Mouse (Mus musculus): ENCODE data around the gene Dnm3. TPM values are rescaled to one million over a fixed set of nuclear protein-coding genes. Genes with fewer than 3 reads are reported as not detected.
A peak's percentile ranks its signal among the peaks of the same experiment; 100 is the strongest.

Gene Dnm3
- total RNA-seq, 2 experiments from 2014 or later, result 1.2 TPM; not detected in 1

- ATAC-seq (replicated peaks; ENCODE audit: low FRiP score, poor library complexity, severe bottlenecking), result no peak
These were observed 493.8 kb downstream of the Dnm3 start for GRCm38 (mm10) chr1:161983979-161984566.

- no peak for ATAC-seq (replicated peaks; ENCODE audit: low FRiP score, poor library complexity, severe bottlenecking)
These were observed 494.4 kb downstream of the Dnm3 start for GRCm38 (mm10) chr1:161983451-161983850.

- no peak for ATAC-seq (replicated peaks; ENCODE audit: low FRiP score, poor library complexity, severe bottlenecking)
These were observed 497.1 kb downstream of the Dnm3 start for GRCm38 (mm10) chr1:161980626-161981298.

- no peak for ATAC-seq (replicated peaks; ENCODE audit: low FRiP score, poor library complexity, severe bottlenecking)
These were observed 497.8 kb downstream of the Dnm3 start for GRCm38 (mm10) chr1:161980046-161980445.

- no peak for ATAC-seq (replicated peaks; ENCODE audit: low FRiP score, poor library complexity, severe bottlenecking)
These were observed 498.3 kb downstream of the Dnm3 start, which contains the start of gene 4930558K02Rik for GRCm38 (mm10) chr1:161979536-161979935. TSS of gene 4930558K02Rik (minus strand) at chr1:161979636.

DNA sequence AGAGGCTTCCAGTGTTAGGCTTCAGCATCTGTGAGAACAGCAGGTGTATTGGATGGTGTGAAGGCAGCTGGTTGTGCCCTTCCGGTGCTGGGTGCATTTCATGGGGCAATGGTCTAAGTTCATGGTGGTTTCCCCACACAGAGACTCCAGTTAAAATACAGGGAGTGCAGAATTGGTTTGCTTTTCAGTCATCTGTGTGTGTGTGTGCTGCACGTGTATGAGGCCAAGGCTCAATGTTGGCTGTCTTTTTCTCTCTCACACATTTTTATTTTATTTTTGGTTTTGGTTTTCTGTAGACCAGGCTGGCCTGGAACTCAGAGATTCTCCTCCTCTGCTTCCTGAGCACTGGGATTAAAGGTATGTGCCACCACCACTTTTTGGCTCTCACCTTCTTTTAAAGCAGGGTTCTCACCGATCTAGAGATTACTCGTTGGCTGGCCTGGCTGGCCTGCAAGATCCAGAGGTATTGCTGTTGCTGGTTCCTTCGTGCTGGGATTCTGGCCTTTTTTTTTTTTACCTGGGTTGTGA, 499.6 kb downstream of the Dnm3 start:
- no peak for ATAC-seq (replicated peaks; ENCODE audit: low FRiP score, poor library complexity, severe bottlenecking)

- ATAC-seq (replicated peaks; ENCODE audit: low FRiP score, poor library complexity, severe bottlenecking), result no peak
These were observed 500.5 kb downstream of the Dnm3 start for GRCm38 (mm10) chr1:161977331-161977730.

GRCm38 (mm10) chr1:161976255-161977182, 501.3 kb downstream of the Dnm3 start:
- ATAC-seq (replicated peaks; ENCODE audit: low FRiP score, poor library complexity, severe bottlenecking), result peak; percentile 88

GRCm38 (mm10) chr1:161972233-161972632, 505.6 kb downstream of the Dnm3 start:
- ATAC-seq (replicated peaks; ENCODE audit: low FRiP score, poor library complexity, severe bottlenecking), result no peak

- no peak for ATAC-seq (replicated peaks; ENCODE audit: low FRiP score, poor library complexity, severe bottlenecking)
These were observed 507.0 kb downstream of the Dnm3 start for GRCm38 (mm10) chr1:161970874-161971273.

DNA sequence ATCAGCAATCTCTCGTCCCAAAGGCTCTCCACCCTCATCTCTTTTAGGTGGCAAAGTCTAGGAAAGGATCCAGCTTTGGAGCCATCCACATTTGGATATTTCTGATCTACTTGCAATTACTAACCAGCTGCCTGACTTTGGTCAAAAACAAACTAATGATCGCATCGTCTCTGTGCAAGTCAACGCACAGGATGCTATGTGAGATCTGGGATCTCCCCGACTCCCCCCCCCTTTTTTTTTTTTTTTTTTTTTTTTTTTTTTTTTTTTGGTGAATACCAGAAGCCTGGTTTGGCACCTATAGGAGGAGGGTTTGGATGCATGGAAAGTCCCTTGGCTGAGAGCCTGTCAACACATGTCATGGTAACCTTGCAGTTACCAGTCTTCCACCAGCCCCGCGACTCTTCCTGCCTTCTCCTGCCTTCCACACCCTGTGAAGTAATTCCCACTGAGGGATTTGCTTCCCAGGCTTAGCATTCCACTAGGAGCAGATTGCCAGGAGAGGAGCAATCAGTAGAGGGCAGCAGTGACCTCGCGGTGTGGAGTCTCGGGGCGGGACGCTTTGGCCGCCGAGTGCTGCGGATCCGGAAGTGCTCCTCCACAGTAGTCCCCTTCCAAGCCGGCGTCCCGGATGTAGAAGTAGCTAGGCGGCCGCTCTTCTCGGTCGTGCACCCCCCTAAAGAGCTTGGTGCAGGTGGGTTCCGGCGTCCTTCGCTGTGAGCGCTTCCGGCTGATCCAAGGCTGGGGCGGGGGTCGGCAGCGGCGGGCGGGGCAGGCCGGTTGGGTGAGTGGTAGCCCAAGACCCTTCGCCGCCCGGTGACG, 509.0 kb downstream of the Dnm3 start, which contains the start of gene Pigc:
Pigc (plus strand) TSS at position 598 of the 819 bp plus-strand sequence.
- ATAC-seq (replicated peaks; ENCODE audit: low FRiP score, poor library complexity, severe bottlenecking), result peak; percentile 95

DNA sequence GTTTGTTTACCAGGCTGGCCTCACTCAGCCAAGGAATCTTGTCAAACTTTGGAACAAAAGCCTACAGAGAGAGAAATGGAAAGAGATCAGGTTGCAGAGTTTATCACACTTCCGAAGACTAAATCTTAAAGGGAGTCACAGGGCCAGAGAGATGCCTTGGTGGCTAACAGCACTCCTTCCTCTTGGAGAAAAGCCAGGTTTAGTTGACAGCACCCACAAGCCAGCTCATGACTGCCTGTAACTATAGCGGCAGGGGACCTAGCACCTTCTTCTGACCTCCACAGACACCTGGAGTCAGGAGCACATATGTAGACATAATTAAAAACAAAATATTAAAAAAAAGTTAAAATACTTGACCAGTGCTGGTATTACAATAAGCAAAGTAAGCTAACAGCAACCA, 509.9 kb downstream of the Dnm3 start:
- ATAC-seq (replicated peaks; ENCODE audit: low FRiP score, poor library complexity, severe bottlenecking), result no peak

DNA sequence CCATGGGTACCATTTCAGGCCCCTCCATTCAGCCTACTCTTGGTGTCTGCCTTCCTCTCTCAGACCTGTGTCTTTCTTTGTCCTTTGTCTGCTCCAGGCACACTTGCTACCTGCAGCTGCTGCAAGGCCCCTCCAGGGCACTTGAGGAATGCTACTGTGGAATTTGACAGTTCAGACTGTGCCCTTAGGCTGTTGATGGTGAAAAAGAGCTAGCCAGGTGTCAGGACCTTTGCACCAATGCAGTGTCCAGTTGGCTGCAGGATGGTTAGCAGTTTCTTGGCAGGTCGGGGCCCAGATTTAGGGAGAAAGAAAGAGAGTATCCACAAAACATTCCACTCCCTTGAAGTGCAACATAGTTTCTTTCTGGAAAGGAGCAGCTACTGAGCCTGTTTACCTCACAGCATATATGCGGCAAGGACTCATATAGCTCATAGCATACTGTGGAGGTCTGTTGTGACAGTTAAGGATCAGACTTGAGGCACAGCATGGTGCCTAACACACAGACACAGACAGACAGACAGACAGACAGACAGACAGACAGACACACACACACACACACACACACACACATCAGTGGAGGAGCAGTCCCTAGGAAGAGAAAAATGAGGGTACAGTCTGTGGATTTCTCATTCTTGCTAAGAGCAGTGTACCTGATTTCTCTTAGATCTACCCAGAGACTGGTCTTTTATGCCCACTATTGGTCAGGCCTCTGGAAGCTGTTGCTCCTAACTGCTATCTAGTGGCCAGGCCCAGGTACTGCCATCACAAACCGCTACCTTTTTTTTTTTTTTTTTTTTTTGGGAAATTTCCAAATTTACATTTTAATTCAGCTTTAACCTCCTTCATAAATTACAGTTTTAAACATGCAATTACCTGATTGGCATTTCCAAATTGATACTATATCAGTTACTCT, 515.1 kb downstream of the Dnm3 start:
- peak; percentile 87 for ATAC-seq (replicated peaks; ENCODE audit: low FRiP score, poor library complexity, severe bottlenecking)

GRCm38 (mm10) chr1:161957964-161958950, 519.6 kb downstream of the Dnm3 start:
- ATAC-seq (replicated peaks; ENCODE audit: low FRiP score, poor library complexity, severe bottlenecking), result no peak

DNA sequence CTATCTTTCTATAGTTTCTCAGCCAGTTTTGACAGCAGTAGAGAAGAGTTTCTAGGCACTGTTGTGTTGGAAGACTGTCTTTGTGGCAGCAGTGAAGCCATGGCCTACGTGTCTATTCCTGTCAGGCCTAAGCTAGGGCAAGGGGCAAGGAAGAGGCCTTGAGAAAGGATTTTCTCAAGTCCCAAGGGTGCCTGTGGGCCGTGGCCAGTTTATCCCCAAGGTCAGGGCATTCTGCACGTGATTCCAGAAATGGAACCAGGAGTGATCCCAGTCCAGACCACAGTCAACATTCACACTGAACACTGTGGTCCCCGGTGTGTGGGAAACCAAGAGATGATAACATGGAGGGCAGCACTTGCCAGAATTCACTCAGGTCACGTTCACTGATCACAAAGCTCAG, 522.0 kb downstream of the Dnm3 start:
- no peak for ATAC-seq (replicated peaks; ENCODE audit: low FRiP score, poor library complexity, severe bottlenecking)

DNA sequence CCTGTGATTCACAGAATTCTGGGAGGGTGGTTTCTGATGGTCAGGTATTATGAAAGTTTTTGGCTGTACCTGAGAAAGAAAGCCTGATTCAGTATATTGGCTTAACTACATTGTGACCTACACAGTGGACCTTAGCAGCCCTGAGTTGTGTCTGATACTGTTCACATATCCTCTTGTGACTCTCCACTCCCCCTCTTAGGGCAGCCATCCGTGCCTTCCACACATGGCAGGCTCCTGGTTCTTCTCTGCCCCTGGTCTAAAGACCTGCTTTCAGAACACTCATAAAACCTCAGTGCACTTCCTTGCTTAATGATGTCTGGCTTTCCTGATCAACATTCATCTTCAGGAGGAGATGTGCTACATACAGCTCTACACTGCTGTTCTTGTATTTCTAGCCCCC, 525.2 kb downstream of the Dnm3 start:
- ATAC-seq (replicated peaks; ENCODE audit: low FRiP score, poor library complexity, severe bottlenecking), result no peak
